Mouse (Mus musculus) gastrocnemius, postnatal 36 days (tissue): ENCODE measurements around the gene Fgf15. TPM values are rescaled to one million over a fixed set of nuclear protein-coding genes. Genes with fewer than 3 reads are reported as not detected.
A peak's percentile ranks its signal among the peaks of the same experiment; 100 is the strongest.
"Not testable (repeated sequence)": the region's sequence is repeated elsewhere in the genome, so short reads cannot be mapped to it uniquely, and the experiment has no call there.

Source experiments
- DNase-seq, 2 experiments: peaks; one replicate each; pipeline ENCODE4 v3.0.0; 2022
- intact Hi-C: fragments of 180-260 bp; cut with DNase I; formaldehyde crosslinking; loops from one replicate; pipeline ENCODE4 v1.15.1; 2025
- total RNA-seq, 2 experiments: library from RNA; stranded (reverse); gene quantifications; 2 replicates each; pipeline ENCODE4 v1.2.3; 2021

Fgf15 gene
- total RNA-seq, 2 experiments from 2014 or later = not detected

GRCm38 (mm10) chr7:144888564-144889299, 7.6 kb upstream of the Fgf15 start:
- intact Hi-C loops = no loop called here
- no peak for DNase-seq

DNA sequence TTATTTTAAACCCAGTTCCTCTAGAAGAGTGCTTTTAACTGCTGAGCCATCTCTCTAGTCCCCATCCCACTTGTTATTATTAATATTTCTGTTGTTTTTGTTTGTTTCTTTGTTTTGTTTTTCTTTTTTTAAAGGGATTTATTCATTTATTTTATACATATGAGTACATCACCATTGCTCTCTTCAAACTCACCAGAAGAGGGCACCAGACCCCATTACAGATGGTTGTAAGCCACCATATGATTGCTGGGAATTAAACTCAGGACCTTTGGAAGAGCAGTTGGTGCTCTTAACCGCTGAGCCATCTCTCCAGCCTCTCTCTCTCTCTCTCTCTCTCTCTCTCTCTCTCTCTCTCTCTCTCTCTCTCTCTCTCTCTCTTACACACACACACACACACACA, 5.7 kb upstream of the Fgf15 start:
- DNase-seq, intact Hi-C loops: not testable (repeated sequence)

DNA sequence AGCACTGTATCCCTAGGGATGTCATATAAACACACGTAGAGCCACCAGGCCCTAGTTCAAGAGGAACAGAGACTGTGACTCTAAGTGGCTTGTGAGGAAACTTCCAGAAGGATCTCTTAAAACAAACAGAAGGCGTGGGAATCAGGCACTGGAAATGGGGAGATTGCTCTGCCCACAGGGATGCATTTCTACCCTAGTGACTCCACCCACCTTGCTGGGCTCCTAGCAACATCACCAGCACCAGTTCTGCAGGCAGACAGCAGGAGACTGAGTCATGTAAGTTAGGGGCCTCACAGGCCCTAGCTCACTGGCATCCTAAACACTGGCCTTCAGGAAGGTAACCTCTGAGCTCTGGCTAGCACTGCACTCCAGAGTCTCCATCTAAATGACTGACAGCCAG, 4.5 kb upstream of the Fgf15 start:
- intact Hi-C loops = loop anchor here (2.0 kb wide), 1 partner anchor 45 kb away; the partner anchor contains the start of gene Fgf4
- no peak for DNase-seq

DNA sequence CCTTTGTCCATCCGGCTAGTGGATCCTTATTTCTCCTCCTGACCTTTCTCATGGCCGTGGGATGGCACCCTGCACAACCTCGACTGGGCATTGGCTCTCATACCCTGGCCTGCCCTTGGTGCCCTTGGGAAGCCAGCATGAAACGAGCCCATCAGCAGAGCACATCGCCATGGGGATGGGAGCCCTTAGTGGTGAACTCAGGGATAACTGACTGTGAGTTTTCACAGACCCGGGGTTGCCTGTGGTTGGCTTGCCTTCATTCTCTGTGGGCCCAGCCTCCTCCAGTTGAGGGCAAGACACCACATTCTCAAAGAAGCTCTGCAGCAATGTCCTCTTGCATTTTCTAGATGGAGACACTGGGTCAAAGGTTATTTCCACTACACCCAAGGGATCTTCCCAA, 4.0 kb upstream of the Fgf15 start:
- no peak for DNase-seq
- intact Hi-C loops = loop anchor here (2.0 kb wide), 1 partner anchor 46 kb away; the partner anchor contains the start of gene Fgf4

DNA sequence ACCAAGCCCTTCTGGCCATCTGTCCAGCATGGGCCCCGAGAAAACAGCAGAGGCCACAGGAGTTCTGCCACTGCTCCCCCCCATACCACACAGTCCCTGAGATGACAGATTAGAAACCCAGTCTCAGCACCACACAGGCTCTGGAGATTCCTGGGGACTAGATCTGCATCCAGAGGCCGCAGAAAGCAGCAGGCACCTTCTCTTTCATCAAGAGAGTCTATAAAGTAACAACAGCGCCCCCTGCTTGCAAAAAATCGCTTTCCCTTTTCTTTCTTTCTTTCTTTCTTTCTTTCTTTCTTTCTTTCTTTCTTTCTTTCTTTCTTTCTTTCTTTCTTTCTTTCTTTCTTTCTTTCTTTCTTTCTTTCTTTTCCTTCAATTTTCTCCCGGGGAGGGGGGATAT, 2.1 kb upstream of the Fgf15 start:
- intact Hi-C loops = loop anchor here (2.0 kb wide), 1 partner anchor 95 kb away; no protein-coding TSS in a partner anchor

GRCm38 (mm10) chr7:144894706-144895105, 1.6 kb upstream of the Fgf15 start:
- no peak for DNase-seq

More for the DNA sequence above, 2.1 kb upstream of the Fgf15 start:
- DNase-seq = no peak

DNA sequence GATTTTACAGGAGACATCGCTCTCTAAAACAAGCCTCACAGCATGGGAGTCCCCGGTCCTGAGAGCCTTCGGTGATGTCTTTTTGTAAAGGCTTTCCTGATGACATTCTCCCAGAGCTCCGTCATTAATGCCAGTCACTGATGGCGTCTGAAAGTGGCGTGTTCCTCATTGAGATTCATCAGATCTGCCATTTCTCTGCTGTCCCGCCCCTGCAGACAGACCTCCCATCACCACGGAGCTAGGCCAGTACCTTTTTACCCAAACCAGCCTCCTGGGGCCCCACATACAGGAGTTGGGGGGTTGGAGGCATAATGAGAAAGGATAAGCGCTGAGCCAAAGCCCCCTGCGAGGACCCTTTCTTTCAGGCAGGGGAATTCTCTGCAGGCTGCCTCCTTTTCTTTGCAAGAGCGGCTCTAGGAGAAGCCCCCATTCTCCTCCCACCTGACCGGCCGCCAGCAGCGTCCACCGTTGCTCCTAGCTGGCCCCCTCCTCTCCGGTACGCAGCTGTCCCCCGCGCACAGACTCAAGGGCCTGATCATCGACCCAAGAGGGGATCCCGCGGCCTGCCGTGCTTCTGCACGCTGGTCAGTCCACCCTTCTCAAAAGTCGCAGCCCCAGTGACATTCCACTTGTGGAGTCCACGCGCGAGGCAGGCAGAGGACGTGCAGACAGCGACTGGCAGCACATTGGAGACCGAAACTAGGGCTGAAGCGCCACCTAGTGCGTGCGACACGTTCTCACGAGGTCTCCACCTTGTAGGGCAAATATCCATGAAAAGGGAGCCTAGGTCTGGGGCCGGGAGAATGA, 823 bp upstream of the Fgf15 start:
- intact Hi-C loops = loop anchor here (2.0 to 5.0 kb wide), 2 partner anchors 97 to 308 kb away; no protein-coding TSS in a partner anchor
- peak; percentile 48 to 50 for DNase-seq

More at GRCm38 (mm10) chr7:144894706-144895105, 1.6 kb upstream of the Fgf15 start:
- intact Hi-C loops = loop anchor here (2.0 to 5.0 kb wide), 2 partner anchors 96 to 307 kb away; no protein-coding TSS in a partner anchor

DNA sequence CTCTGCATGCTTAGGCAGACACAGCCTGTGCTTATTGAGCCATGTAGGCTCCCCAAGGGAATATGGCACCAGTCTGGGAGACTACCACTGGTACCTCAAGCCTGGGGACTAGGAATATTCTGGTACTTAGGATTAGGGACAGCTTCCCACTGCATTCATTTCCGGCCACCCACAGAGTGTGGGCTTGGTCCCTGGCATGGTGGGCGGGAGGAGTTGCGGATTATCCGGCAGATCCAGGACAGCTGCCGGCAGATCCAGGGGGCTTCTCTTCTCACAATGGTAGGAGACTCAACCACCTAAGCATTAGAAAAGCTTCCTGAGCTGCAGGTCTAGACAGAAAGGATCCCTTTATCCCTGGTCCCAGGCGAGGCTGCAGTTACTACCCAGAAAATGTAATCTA, 2.2 kb downstream of the Fgf15 start:
- DNase-seq = no peak
- intact Hi-C loops = loop anchor here (5.0 kb wide), 1 partner anchor 311 kb away; no protein-coding TSS in a partner anchor

- intact Hi-C loops, DNase-seq: not testable (repeated sequence)
Observed at GRCm38 (mm10) chr7:144905514-144905913, 9.2 kb downstream of the Fgf15 start.

GRCm38 (mm10) chr7:144906708-144907397, 10.5 kb downstream of the Fgf15 start:
- peak in 1 of 2 experiments; percentile 41 for DNase-seq
- intact Hi-C loops = no loop called here

- intact Hi-C loops = no loop called here
Observed at GRCm38 (mm10) chr7:144907793-144908192, 11.5 kb downstream of the Fgf15 start.

DNA sequence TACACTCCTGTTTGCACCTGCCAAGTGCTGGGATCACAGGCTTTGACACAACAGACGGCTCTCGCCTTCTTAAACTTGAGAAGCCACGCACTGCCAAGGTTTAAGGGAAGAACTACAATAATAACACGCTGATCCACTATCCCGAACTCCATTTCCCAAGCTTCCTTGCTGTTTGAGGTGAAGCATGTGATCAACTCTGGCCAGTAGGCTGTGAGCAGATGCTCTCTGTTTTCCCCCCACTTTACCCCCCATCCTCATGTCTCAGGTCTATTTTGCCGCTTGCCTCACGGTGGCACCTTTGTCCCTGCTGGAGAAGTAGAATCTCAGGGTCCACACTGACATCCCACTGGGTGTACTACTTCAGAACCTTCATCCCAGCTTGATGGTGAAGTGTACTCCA, 12.4 kb downstream of the Fgf15 start:
- intact Hi-C loops = no loop called here
- no peak for DNase-seq

More at GRCm38 (mm10) chr7:144907793-144908192, 11.5 kb downstream of the Fgf15 start:
- no peak for DNase-seq

GRCm38 (mm10) chr7:144911121-144911520, 14.8 kb downstream of the Fgf15 start:
- intact Hi-C loops = no loop called here
- no peak for DNase-seq

DNA sequence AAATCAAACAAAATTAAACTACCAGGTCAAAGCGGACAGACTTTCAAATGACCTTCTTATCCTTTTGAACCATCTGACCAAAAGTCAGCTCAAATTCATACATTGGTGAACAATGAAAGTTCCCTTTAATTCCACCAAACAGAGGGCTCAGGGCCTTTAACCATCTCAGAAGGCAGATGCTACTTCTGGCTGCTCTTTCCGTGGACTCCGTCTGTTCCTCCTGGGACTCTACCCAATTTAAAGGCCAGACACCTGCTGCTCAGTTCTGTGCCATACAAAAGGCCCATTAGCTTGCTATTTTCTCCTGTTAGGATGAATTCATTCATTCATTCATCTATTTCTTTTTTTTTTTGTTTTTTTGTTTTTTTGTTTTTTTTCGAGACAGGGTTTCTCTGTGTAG, 16.6 kb downstream of the Fgf15 start:
- no peak for DNase-seq
- intact Hi-C loops = no loop called here

DNA sequence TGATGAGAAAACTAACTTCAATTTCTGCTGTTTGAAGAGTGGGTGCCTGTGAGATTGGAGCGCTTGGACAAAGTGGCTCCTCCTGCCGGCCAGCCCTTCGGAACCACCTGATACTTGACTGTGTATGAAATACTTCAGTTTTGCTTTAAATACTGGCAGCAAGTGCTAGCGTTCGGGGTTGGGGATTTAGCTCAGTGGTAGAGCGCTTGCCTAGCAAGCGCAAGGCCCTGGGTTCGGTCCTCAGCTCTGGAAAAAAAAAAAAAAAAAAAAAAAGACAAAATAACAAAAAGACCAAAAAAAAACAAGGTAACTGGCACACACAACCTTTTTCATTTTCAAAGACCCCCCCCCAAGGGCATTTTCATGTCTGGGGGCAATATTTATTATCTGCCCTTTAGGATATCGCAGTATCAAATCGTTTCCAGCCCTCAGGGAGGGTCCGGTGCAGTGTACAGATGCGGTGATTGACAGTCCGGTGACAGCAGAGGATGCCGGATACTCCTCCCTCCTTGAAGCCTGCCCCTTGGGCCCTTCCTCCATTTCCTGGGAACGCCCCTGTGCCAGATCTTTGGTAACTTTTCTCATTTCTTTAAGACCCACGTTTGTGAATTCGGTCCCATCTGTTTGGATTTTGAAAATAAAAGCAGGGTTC, 18.1 kb downstream of the Fgf15 start:
- intact Hi-C loops = no loop called here

GRCm38 (mm10) chr7:144914948-144915750, 18.8 kb downstream of the Fgf15 start, which contains the start of gene LTO1:
TSS of gene LTO1 (plus strand) at chr7:144915100.
- intact Hi-C loops = no loop called here
- DNase-seq = peak; percentile 88 to 89

More for the DNA sequence above, 18.1 kb downstream of the Fgf15 start:
- DNase-seq = no peak

DNA sequence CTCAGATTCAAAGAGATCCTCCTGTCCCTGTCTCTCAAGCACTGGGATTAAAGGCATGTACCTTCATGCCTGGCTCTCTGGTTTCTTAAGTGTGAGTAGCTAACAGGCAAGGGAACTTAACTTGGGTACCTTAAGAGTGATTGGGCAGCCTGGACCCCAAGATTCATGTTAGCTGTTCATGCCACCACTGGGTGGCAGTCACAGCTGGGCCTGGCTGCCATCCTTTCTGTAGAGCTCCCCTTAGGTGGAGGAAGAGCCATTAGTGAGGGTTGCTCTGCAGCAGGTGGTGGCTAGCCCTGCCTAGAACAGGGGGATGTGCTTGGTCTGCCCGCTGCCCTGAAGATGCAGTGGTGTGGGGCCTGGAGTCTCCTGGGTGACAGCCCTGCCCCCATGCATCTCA, 22.5 kb downstream of the Fgf15 start:
- intact Hi-C loops = no loop called here
- DNase-seq = no peak

GRCm38 (mm10) chr7:144927591-144927990, 31.3 kb downstream of the Fgf15 start:
- intact Hi-C loops = no loop called here
- no peak for DNase-seq
